Mouse (Mus musculus): ENCODE results near the gene 1700066M21Rik. TPM values are rescaled to one million over a fixed set of nuclear protein-coding genes. Genes with fewer than 3 reads are reported as not detected.

1700066M21Rik gene
- polyA plus RNA-seq, 2 experiments, result 4.3 to 9.3 TPM

- Histone ChIP-seq H3K27ac (no peak overlapping the region), H3K36me3 (replicated peaks; ENCODE audit: control insufficient read depth, insufficient read depth, low read depth) (no peaks in the 10 kb centered on the region), H3K4me2 (ENCODE audit: low read depth) (no peak overlapping the region), H3K9me3 (ENCODE audit: control insufficient read depth, low read length) (no peaks in the 10 kb centered on the region), H3K9ac (replicated peaks) (no peak overlapping the region), H3K4me3 (ENCODE audit: insufficient read depth in 1 of 2, low read depth in 2 of 2, low read length in 2 of 2) (no peak overlapping the region), H3K4me1 (replicated peaks; ENCODE audit: control insufficient read depth in 2 of 2, insufficient read depth in 2 of 2, low read length in 1 of 2) (no peaks in the 10 kb centered on the region), H3K27me3 (ENCODE audit: control insufficient read depth, insufficient read depth, low read length) (no peaks in the 10 kb centered on the region)
- DNase-seq (ENCODE audit: low read depth in 3 of 3, low spot score in 3 of 3) (no peak), ATAC-seq (ENCODE audit: insufficient read depth) (no peak)
- 47% methylated on average over 1 of the region's 1 CpGs for WGBS (ENCODE audit: insufficient replicate concordance)
- TF ChIP-seq EP300 (IDR thresholded peaks at IDR 0.05; ENCODE audit: low read depth) (no peak), CTCF (IDR thresholded peaks at IDR 0.05; ENCODE audit: low read depth) (no peak)
Measured at GRCm38 (mm10) chr1:57351941-57352340, 25.5 kb upstream of the 1700066M21Rik start.

GRCm38 (mm10) chr1:57358546-57358945 is 18.9 kb upstream of the 1700066M21Rik start:
- Histone ChIP-seq H3K9me3 (ENCODE audit: control insufficient read depth, low read length) (no peaks in the 10 kb centered on the region), H3K27me3 (ENCODE audit: control insufficient read depth, insufficient read depth, low read length) (no peaks in the 10 kb centered on the region), H3K4me1 (replicated peaks; ENCODE audit: control insufficient read depth in 2 of 2, insufficient read depth in 2 of 2, low read length in 1 of 2) (no peaks in the 10 kb centered on the region), H3K36me3 (replicated peaks; ENCODE audit: control insufficient read depth, insufficient read depth, low read depth) (no peaks in the 10 kb centered on the region), H3K4me2 (ENCODE audit: low read depth) (no peak overlapping the region), H3K27ac (no peak overlapping the region), H3K9ac (replicated peaks) (no peak overlapping the region), H3K4me3 (ENCODE audit: insufficient read depth in 1 of 2, low read depth in 2 of 2, low read length in 2 of 2) (no peak overlapping the region)
- 71% methylated on average over 5 of the region's 5 CpGs for WGBS (ENCODE audit: insufficient replicate concordance)
- no peak for DNase-seq (ENCODE audit: low read depth in 3 of 3, low spot score in 3 of 3)
- no peak for ATAC-seq (ENCODE audit: insufficient read depth)
- no peak for TF ChIP-seq CTCF (IDR thresholded peaks at IDR 0.05; ENCODE audit: low read depth)
- TF ChIP-seq EP300 (IDR thresholded peaks at IDR 0.05; ENCODE audit: low read depth), result no peak

DNA sequence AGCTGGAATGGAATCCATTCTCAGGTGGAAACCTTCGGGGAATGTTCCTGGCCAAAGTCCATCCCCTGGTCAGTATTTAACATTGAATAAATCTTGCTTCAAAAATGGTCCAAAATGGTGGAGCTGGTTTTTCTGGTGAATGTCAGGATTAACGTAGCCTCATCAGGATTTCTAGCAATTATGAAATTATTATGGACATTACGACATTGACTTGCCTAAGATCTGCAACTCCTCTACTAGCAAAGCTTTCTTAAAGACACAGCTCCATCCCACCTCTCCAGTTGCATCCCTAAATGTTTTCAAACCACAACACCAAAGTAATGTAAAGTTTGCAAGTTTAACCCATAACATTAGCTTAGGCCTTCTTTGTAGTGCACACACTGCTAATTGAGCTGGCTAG is 10.0 kb upstream of the 1700066M21Rik start:
- Histone ChIP-seq H3K9ac (replicated peaks) (no peak overlapping the region), H3K4me2 (ENCODE audit: low read depth) (no peak overlapping the region), H3K36me3 (replicated peaks; ENCODE audit: control insufficient read depth, insufficient read depth, low read depth) (no peaks in the 10 kb centered on the region), H3K9me3 (ENCODE audit: control insufficient read depth, low read length) (no peaks in the 10 kb centered on the region), H3K4me3 (ENCODE audit: insufficient read depth in 1 of 2, low read depth in 2 of 2, low read length in 2 of 2) (no peak overlapping the region), H3K27me3 (ENCODE audit: control insufficient read depth, insufficient read depth, low read length) (no peaks in the 10 kb centered on the region), H3K27ac (no peak overlapping the region), H3K4me1 (replicated peaks; ENCODE audit: control insufficient read depth in 2 of 2, insufficient read depth in 2 of 2, low read length in 1 of 2) (no peaks in the 10 kb centered on the region)
- ATAC-seq (ENCODE audit: insufficient read depth) (no peak), DNase-seq (ENCODE audit: low read depth in 3 of 3, low spot score in 3 of 3) (no peak)
- TF ChIP-seq EP300 (IDR thresholded peaks at IDR 0.05; ENCODE audit: low read depth), result no peak
- no peak for TF ChIP-seq CTCF (IDR thresholded peaks at IDR 0.05; ENCODE audit: low read depth)
- 66% methylated on average over 3 of the region's 3 CpGs for WGBS (ENCODE audit: insufficient replicate concordance)

GRCm38 (mm10) chr1:57369111-57369510 is 8.3 kb upstream of the 1700066M21Rik start:
- Histone ChIP-seq H3K27ac (no peak overlapping the region), H3K4me2 (ENCODE audit: low read depth) (no peak overlapping the region), H3K9ac (replicated peaks) (no peak overlapping the region), H3K4me3 (ENCODE audit: insufficient read depth in 1 of 2, low read depth in 2 of 2, low read length in 2 of 2) (no peak overlapping the region), H3K9me3 (ENCODE audit: control insufficient read depth, low read length) (no peaks in the 10 kb centered on the region), H3K27me3 (ENCODE audit: control insufficient read depth, insufficient read depth, low read length) (no peaks in the 10 kb centered on the region), H3K36me3 (replicated peaks; ENCODE audit: control insufficient read depth, insufficient read depth, low read depth) (no peaks in the 10 kb centered on the region), H3K4me1 (replicated peaks; ENCODE audit: control insufficient read depth in 2 of 2, insufficient read depth in 2 of 2, low read length in 1 of 2) (no peaks in the 10 kb centered on the region)
- ATAC-seq (ENCODE audit: insufficient read depth), result no peak
- WGBS (ENCODE audit: insufficient replicate concordance), result 65% methylated on average over 4 of the region's 4 CpGs
- no peak for DNase-seq (ENCODE audit: low read depth in 3 of 3, low spot score in 3 of 3)
- TF ChIP-seq EP300 (IDR thresholded peaks at IDR 0.05; ENCODE audit: low read depth), result no peak
- TF ChIP-seq CTCF (IDR thresholded peaks at IDR 0.05; ENCODE audit: low read depth), result no peak

- no peak overlapping the region for H3K4me3 ChIP-seq (ENCODE audit: insufficient read depth in 1 of 2, low read depth in 2 of 2, low read length in 2 of 2)
- DNase-seq (ENCODE audit: low read depth in 3 of 3, low spot score in 3 of 3), result no peak
- 51% methylated on average over 4 of the region's 4 CpGs for WGBS (ENCODE audit: insufficient replicate concordance)
- H3K27ac ChIP-seq, result no peak overlapping the region
- no peak overlapping the region for H3K4me2 ChIP-seq (ENCODE audit: low read depth)
- no peak for ATAC-seq (ENCODE audit: insufficient read depth)
- H3K27me3 ChIP-seq (ENCODE audit: control insufficient read depth, insufficient read depth, low read length), result no peaks in the 10 kb centered on the region
- H3K36me3 ChIP-seq (replicated peaks; ENCODE audit: control insufficient read depth, insufficient read depth, low read depth), result no peaks in the 10 kb centered on the region
- no peaks in the 10 kb centered on the region for H3K9me3 ChIP-seq (ENCODE audit: control insufficient read depth, low read length)
- H3K4me1 ChIP-seq (replicated peaks; ENCODE audit: control insufficient read depth in 2 of 2, insufficient read depth in 2 of 2, low read length in 1 of 2), result no peaks in the 10 kb centered on the region
- no peak overlapping the region for H3K9ac ChIP-seq (replicated peaks)
- TF ChIP-seq EP300 (IDR thresholded peaks at IDR 0.05; ENCODE audit: low read depth), result no peak
- TF ChIP-seq CTCF (IDR thresholded peaks at IDR 0.05; ENCODE audit: low read depth), result no peak
Measured at GRCm38 (mm10) chr1:57370451-57370850, 7.0 kb upstream of the 1700066M21Rik start.

All from liver, embryonic 14.5 days (tissue).